Comparison of ENCODE assay signal across 19 mouse cellular contexts in genomic region chr16:46623246-46623645, GRCm38 (mm10).
"Had no signal": no experiment of that assay in that cellular context is flagged by ENCODE, and none has a peak within 500 bp of the region (broad histone marks: within the 10 kb centered on the region; RNA-seq: fewer than 3 reads in every experiment).

No protein-coding gene starts in this region.

- H3K36me3 ChIP-seq: midbrain, embryonic 10.5 days; midbrain, embryonic 12.5 days; neural tube, embryonic 13.5 days; neural tube, embryonic 15.5 days had no signal

- H3K27ac ChIP-seq: midbrain, embryonic 10.5 days; midbrain, embryonic 12.5 days; neural tube, embryonic 13.5 days; neural tube, embryonic 15.5 days had no signal

- H3K27me3 ChIP-seq: midbrain, embryonic 12.5 days; neural tube, embryonic 13.5 days; neural tube, embryonic 15.5 days had no signal

- H3K4me3 ChIP-seq: midbrain, embryonic 10.5 days; midbrain, embryonic 12.5 days; myocyte; neural tube, embryonic 13.5 days; neural tube, embryonic 15.5 days had no signal

- H3K9ac ChIP-seq: lung, embryonic 14.5 days; midbrain, embryonic 12.5 days; neural tube, embryonic 13.5 days; neural tube, embryonic 15.5 days had no signal

- H3K9me3 ChIP-seq: midbrain, embryonic 10.5 days; midbrain, embryonic 12.5 days; neural tube, embryonic 13.5 days; neural tube, embryonic 15.5 days had no signal

- ATAC-seq: midbrain, embryonic 16.5 days had no signal

- DNase-seq: lung, adult 18-20 months; lung, embryonic 14.5 days; lung, postnatal 10 days; lung, postnatal 4 days; midbrain, embryonic 14.5 days; retina, postnatal 1 day; right cerebral cortex, adult 18-20 months; right cerebral cortex, postnatal 25 days; right cerebral cortex, postnatal 4 days; spleen, adult 18-20 months; thymus, adult 18-20 months; thymus, postnatal 14 days; thymus, postnatal 36 days had no signal

- H3K4me2 ChIP-seq: lung, embryonic 14.5 days; midbrain, embryonic 12.5 days; neural tube, embryonic 13.5 days; neural tube, embryonic 15.5 days had no signal

- H3K4me1 ChIP-seq: midbrain, embryonic 10.5 days; midbrain, embryonic 12.5 days; neural tube, embryonic 13.5 days; neural tube, embryonic 15.5 days had no signal
